Mouse (Mus musculus): ENCODE data around the gene Podxl2.

Podxl2 gene

GRCm38 (mm10) chr6:88794561-88794971 is 80.3 kb downstream of the Podxl2 start:
- DNase-seq (ENCODE audit: low spot score), result no peak

DNA sequence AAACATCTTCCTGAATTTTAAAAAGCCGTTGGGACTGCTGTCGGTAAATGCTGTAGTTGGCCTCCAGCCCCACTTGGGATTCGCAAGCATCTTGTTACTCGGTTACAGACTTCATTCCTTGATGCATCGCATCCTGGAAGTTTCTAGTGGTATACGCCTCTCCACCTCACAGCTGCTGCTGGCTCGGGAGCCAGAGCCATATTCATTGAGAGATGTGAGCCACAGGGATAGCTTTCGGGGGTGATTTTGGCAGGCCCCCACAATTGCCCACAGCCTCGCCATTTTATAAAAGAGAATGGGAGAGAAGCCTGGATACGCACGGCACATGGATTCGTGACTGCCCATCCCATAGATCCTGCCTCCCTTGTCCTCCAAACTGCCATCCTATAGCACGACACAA is 81.0 kb downstream of the Podxl2 start:
- DNase-seq (ENCODE audit: low spot score), result no peak

DNA sequence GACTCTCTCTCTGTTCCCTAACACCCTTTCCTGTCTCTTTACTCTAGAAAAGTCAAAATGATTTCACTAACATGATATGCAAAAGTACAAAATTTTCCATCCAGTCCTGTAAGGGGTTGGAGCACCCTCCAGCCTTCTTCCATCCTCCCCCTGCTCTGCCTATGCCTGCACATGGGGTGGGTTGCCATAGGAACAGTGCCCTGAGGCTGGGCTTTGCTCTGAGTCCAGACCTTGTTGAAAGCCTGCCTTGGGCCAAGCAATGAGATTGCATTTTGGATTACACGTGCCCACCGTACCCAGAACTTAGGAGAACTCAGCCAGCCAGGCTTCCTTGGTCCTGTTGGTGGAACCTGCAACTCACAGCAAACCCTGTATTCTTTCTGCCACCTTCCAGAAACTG is 81.6 kb downstream of the Podxl2 start:
- DNase-seq (ENCODE audit: low spot score), result no peak
